Mouse (Mus musculus) limb, embryonic 13.5 days (tissue): ENCODE measurements around the gene Mab21l3. TPM values are rescaled to one million over a fixed set of nuclear protein-coding genes. Genes with fewer than 3 reads are reported as not detected.

Experiments
- ATAC-seq: fragments of 200-750 bp; cut with Nextera tagmentation; 2 replicates; pipeline ENCODE4 v1.8.0; 2017; ENCODE audit warnings: low read depth, moderate number of reproducible peaks, moderate TSS enrichment; ENCODE audit not compliant: low FRiP score
- H3K27ac ChIP-seq: fragments of 300-500 bp; sonication (generic); 2 replicates; pipeline ENCODE4 v1.5.1; 2015; ENCODE audit warnings: inconsistent platforms, mild to moderate bottlenecking, moderate library complexity
- H3K27me3 ChIP-seq: fragments of 300-500 bp; sonication (generic); 2 replicates; pipeline ENCODE4 v1.6.1; 2015; ENCODE audit warnings: mild to moderate bottlenecking, inconsistent platforms
- H3K36me3 ChIP-seq: fragments of 300-500 bp; sonication (generic); 2 replicates; pipeline ENCODE4 v1.6.1; 2015; ENCODE audit warnings: inconsistent platforms, mild to moderate bottlenecking, moderate library complexity
- H3K4me1 ChIP-seq: fragments of 300-500 bp; sonication (generic); 2 replicates; pipeline ENCODE4 v1.6.1; 2015; ENCODE audit warnings: inconsistent platforms
- H3K4me2 ChIP-seq: fragments of 300-500 bp; sonication (generic); replicated peaks from 2 replicates; pipeline ENCODE4 v1.6.1; 2015; ENCODE audit warnings: inconsistent platforms, mild to moderate bottlenecking, moderate library complexity
- H3K4me3 ChIP-seq: fragments of 300-500 bp; sonication (generic); 2 replicates; pipeline ENCODE4 v1.5.1; 2015; ENCODE audit warnings: moderate library complexity, mild to moderate bottlenecking, inconsistent platforms
- H3K9ac ChIP-seq: fragments of 300-500 bp; sonication (generic); 2 replicates; pipeline ENCODE4 v1.6.1; 2015; ENCODE audit warnings: mild to moderate bottlenecking, inconsistent platforms
- H3K9me3 ChIP-seq: fragments of 300-500 bp; sonication (generic); 2 replicates; pipeline ENCODE4 v1.6.1; 2016; ENCODE audit warnings: inconsistent platforms
- WGBS: fragments of 180-500 bp; shearing (Covaris S2); methylation state at CpG from one replicate; pipeline ENCODE4 v1.1.7; 2015; 5-methylcytosine and 5-hydroxymethylcytosine counted together
- polyA plus RNA-seq: library from polyadenylated mRNA; unstranded; fragments of >200 nt; fragmentation: Nextera tagmentation; extraction: Ambion mirVana; gene quantifications from 2 replicates; pipeline ENCODE4 v1.2.1, GENCODE M21; 2015

The Mab21l3 gene
- polyA plus RNA-seq, 1 experiment from 2014 or later, result 1.3 TPM

DNA sequence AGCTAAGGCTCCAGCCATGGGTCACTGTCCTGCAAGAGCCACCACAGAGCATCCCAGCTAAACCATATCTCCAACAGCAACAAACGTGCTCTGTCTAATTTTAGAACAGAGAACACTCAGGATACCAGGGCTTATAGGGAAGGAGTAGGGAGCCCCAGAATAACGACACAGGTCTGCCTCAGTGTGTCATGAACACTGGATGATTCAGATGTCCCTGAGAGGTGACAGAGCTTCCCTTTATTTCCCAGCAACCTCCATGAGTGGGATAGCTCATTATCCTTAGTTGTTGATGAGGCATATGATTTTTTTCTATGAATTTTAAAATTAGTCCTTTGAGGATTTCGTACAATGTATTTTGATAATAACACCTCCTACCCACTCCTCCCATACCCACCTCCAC is 78.2 kb downstream of the Mab21l3 start:
- WGBS, result 78% methylated on average over 3 of the region's 3 CpGs
- H3K4me3 ChIP-seq, result no peak overlapping the region
- no peaks in the 10 kb centered on the region for H3K27me3 ChIP-seq
- ATAC-seq, result no peak
- 0 out of 2 replicates have a peak, but pooled peaks cover 3% of the 10 kb centered on the region for H3K4me1 ChIP-seq
- H3K4me2 ChIP-seq, result no peak overlapping the region
- no peaks in the 10 kb centered on the region for H3K36me3 ChIP-seq
- no peak overlapping the region for H3K27ac ChIP-seq
- peaks cover 16% of the 10 kb centered on the region; the same call in 1 of the 2 replicates for H3K9me3 ChIP-seq
- no peak overlapping the region for H3K9ac ChIP-seq

DNA sequence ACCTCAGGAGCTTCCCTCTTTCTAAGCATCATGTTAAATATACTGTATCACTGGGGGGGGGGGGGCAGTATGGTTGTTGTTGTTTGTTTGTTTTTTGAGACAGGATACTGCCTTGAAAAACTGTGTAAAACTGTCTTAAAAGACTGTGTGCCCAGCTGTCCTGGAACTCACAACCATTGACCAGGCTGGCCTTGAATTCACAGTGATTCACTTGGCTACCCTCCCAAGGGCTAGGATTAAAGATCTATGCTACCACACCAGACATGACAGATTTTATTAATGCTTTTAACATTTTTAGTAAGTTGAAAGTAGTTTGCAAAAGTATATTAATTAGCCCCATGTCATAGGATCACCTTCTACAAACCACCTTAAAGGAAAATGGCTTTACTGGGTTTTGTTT is 85.2 kb downstream of the Mab21l3 start:
- H3K4me2 ChIP-seq, result no peak overlapping the region
- H3K27me3 ChIP-seq, result no peaks in the 10 kb centered on the region
- 0 out of 2 replicates have a peak, but pooled peaks cover 3% of the 10 kb centered on the region for H3K4me1 ChIP-seq
- no peak overlapping the region for H3K27ac ChIP-seq
- H3K9ac ChIP-seq, result no peak overlapping the region
- no peak for ATAC-seq
- 0 out of 2 replicates have a peak, but pooled peaks cover 6% of the 10 kb centered on the region for H3K9me3 ChIP-seq
- H3K4me3 ChIP-seq, result no peak overlapping the region
- no peaks in the 10 kb centered on the region for H3K36me3 ChIP-seq

Other genes starting within 250 kb of the Mab21l3 start
- gene Atp1a1, start 244.3 kb downstream of the Mab21l3 start, polyA plus RNA-seq, result 59.6 and 63.5 TPM in 2 replicates
- gene Slc22a15, start 75.5 kb upstream of the Mab21l3 start, polyA plus RNA-seq, result 6.0 and 6.4 TPM in 2 replicates
- 0.04 and 0.18 TPM in 2 replicates for gene Nhlh2, start 161.1 kb upstream of the Mab21l3 start, polyA plus RNA-seq
- 35.1 and 38.5 TPM in 2 replicates for gene Casq2, start 237.5 kb upstream of the Mab21l3 start, polyA plus RNA-seq